Mouse (Mus musculus) lung, embryonic 14.5 days (tissue): ENCODE data around the gene Tmem88b. TPM values are rescaled to one million over a fixed set of nuclear protein-coding genes. Genes with fewer than 3 reads are reported as not detected.

Source experiments
- ATAC-seq: fragments of 200-750 bp; cut with Nextera tagmentation; 2 replicates; pipeline ENCODE4 v1.8.0; 2017; ENCODE audit warnings: mild to moderate bottlenecking, moderate TSS enrichment, moderate library complexity; ENCODE audit not compliant: insufficient read depth
- DNase-seq: peaks from one replicate; pipeline ENCODE4 v3.0.0-alpha.2; 2015
- H3K27ac ChIP-seq: fragments of 300-500 bp; sonication (generic); 2 replicates; pipeline ENCODE4 v1.5.1; 2014; ENCODE audit warnings: low read depth, mild to moderate bottlenecking, moderate library complexity
- H3K27me3 ChIP-seq: fragments of 300-500 bp; sonication (generic); 2 replicates; pipeline ENCODE4 v1.6.1; 2014; ENCODE audit warnings: low read length, control low read depth; ENCODE audit not compliant: insufficient read depth
- H3K36me3 ChIP-seq: fragments of 300-500 bp; sonication (generic); 2 replicates; pipeline ENCODE4 v1.6.1; 2014; ENCODE audit warnings: control low read depth; ENCODE audit not compliant: insufficient read depth
- H3K4me1 ChIP-seq: fragments of 300-500 bp; sonication (generic); 2 replicates; pipeline ENCODE4 v1.6.1; 2014; ENCODE audit warnings: antibody characterized with exemption, control low read depth; ENCODE audit not compliant: insufficient read depth
- H3K4me2 ChIP-seq: fragments of 300-500 bp; sonication (generic); 2 replicates; pipeline ENCODE4 v1.6.1; 2014; ENCODE audit warnings: mild to moderate bottlenecking
- H3K4me3 ChIP-seq: fragments of 300-500 bp; sonication (generic); 2 replicates; pipeline ENCODE4 v1.5.1; 2014; ENCODE audit warnings: low read depth, low read length
- H3K9ac ChIP-seq: fragments of 300-500 bp; sonication (generic); 2 replicates; pipeline ENCODE4 v1.6.1; 2014
- H3K9me3 ChIP-seq: fragments of 300-500 bp; sonication (generic); 2 replicates; pipeline ENCODE4 v1.6.1; 2016; ENCODE audit warnings: low read depth, low read length, control low read depth
- CTCF ChIP-seq: IDR thresholded peaks from 2 replicates; pipeline ENCODE4 v1.5.1; 2016; ENCODE audit warnings: antibody characterized with exemption, low read depth
- WGBS: fragments of 180-500 bp; shearing (Covaris S2); extraction: QIAGEN DNeasy Blood & Tissue Kit; methylation state at CpG from one replicate; pipeline ENCODE4 v1.1.7; 2014; 5-methylcytosine and 5-hydroxymethylcytosine counted together
- polyA plus RNA-seq: library from polyadenylated mRNA; unstranded; fragments of >200 nt; fragmentation: Nextera tagmentation; extraction: Ambion mirVana; gene quantifications from 2 replicates; pipeline ENCODE4 v1.2.1, GENCODE M21; 2014

Gene Tmem88b
- polyA plus RNA-seq, 1 experiment from 2014 or later: 0.12 TPM

DNA sequence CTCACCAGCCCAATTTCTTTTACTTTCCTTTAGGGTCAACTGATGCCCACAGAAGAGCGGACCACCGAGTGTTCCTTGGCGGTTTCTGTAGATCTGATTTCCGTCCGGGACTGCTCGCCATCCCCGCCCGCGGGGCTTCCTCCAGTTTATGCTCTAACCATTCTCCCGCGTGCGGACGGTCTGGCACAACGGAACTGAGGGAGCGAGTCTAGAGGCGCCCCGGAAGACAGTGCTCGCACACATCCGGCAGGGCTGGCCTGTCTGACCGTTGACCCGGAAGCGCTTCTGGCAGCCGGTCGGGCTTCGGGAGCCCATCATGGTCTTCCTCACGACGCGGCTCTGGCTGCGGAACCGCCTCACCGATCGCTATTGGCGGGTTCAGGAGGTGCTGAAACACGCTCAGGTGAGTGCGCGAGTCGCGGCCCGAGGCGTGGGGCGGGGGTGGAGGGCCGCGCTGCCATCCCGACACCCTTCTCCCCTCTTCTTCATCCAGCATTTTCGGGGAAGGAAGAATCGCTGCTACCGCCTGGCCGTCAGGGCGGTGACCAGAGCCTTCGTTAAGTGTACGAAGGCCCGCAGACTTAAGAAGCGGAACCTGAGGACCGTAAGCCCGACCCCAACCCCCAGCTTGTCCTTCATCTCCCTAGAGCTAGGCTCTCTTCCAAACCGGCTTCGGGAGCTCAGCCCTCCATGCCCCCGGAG, 17.8 kb upstream of the Tmem88b start:
- peak overlapping the region; percentile 72; the same call in 1 of the 2 replicates for H3K27ac ChIP-seq
- DNase-seq (peak; percentile 97), ATAC-seq (peak; percentile 99)
- H3K4me1 ChIP-seq: peaks cover 6% of the 10 kb centered on the region
- WGBS: under 1% methylated on average over 58 of the region's 58 CpGs
- H3K36me3 ChIP-seq: peaks cover 33% of the 10 kb centered on the region
- no peaks in the 10 kb centered on the region for H3K27me3 ChIP-seq
- peak overlapping the region; percentile 81 for H3K4me2 ChIP-seq
- H3K4me3 ChIP-seq: peak overlapping the region; percentile 95
- peak overlapping the region; percentile 84 for H3K9ac ChIP-seq
- no peaks in the 10 kb centered on the region for H3K9me3 ChIP-seq
- TF ChIP-seq CTCF: no peak

DNA sequence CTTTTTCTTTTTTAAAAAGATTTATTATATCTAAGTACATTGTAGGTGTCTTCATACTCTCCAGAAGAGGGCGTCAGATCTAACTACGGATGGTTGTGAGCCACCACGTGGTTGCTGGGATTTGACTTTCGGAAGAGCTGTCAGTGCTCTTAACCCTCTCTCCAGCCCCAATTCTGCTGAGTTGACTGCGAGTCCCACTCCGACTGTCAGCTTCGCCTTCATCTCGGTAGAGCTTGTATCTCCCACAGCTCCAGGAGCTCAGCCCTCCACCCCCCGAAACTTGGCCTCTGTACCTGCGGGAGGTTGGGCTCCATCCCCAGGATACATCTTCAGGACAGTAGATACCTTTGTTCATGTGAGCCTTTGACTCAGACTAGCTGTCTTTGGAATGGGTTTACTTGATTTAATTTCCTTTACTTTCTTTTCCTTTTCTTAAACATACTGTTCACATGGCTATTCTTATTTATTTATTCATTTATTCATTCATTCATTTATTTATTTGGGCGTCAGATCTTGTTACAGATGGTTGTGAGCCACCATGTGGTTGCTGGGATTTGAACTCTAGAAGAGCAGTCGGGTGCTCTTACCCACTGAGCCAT, 17.2 kb upstream of the Tmem88b start, which contains the start of gene Mrpl20:
Gene Mrpl20 (plus strand): TSS at position 138 of the 599 bp plus-strand sequence.
- Histone ChIP-seq H3K4me2 (peak within 1 kb of the TSS; percentile 81), H3K36me3 (peaks cover 26% of the 10 kb centered on the region), H3K9me3 (no peaks in the 10 kb centered on the region), H3K27ac (peak within 1 kb of the TSS; percentile 72; the same call in 1 of the 2 replicates), H3K9ac (peak within 1 kb of the TSS; percentile 84), H3K4me3 (peak within 1 kb of the TSS; percentile 95), H3K4me1 (peaks cover 6% of the 10 kb centered on the region), H3K27me3 (no peaks in the 10 kb centered on the region)
- ATAC-seq: peak; percentile 47; the same call in 1 of the 2 replicates
- peak; percentile 20; the same call in 1 of the 2 replicates for TF ChIP-seq CTCF
- DNase-seq: peak; percentile 64
- WGBS: 6% methylated on average over 12 of the region's 12 CpGs

GRCm38 (mm10) chr4:155802075-155802474, 16.4 kb upstream of the Tmem88b start:
- ATAC-seq: no peak
- Histone ChIP-seq H3K9me3 (no peaks in the 10 kb centered on the region), H3K36me3 (peaks cover 18% of the 10 kb centered on the region), H3K4me3 (no peak overlapping the region), H3K9ac (no peak overlapping the region), H3K4me2 (no peak overlapping the region), H3K27me3 (no peaks in the 10 kb centered on the region), H3K27ac (no peak overlapping the region), H3K4me1 (peaks cover 6% of the 10 kb centered on the region)
- 95% methylated on average over 1 of the region's 1 CpGs for WGBS
- no peak for DNase-seq
- TF ChIP-seq CTCF: no peak

DNA sequence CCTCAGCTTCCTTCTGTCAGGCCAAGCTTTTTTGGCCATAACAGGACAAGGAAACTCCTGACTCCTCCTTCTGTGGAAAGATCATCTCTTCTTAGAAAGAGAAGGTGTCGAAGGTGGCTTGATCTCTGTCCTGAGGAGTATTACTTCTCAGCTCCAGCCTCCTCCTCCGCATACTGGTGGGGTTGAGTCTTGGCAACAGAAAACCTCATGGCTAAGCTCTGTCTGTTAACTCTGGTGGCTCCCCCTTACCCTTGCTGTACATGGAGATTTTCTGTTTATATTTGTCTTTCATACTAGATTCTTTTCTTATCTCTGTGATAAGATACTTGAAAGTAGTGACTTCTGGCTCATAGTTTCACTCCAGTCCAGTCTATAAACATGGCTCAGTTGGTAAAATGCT, 8.1 kb upstream of the Tmem88b start:
- no peaks in the 10 kb centered on the region for H3K9me3 ChIP-seq
- no peak overlapping the region for H3K9ac ChIP-seq
- H3K36me3 ChIP-seq: no peaks in the 10 kb centered on the region
- no peaks in the 10 kb centered on the region; the same call in 1 of the 2 replicates for H3K27me3 ChIP-seq
- ATAC-seq (peak; percentile 56; the same call in 1 of the 2 replicates), DNase-seq (peak; percentile 42)
- TF ChIP-seq CTCF: no peak
- H3K4me3 ChIP-seq: no peak overlapping the region
- no peak overlapping the region for H3K27ac ChIP-seq
- no peaks in the 10 kb centered on the region for H3K4me1 ChIP-seq
- H3K4me2 ChIP-seq: no peak overlapping the region
- WGBS: 44% methylated on average over 2 of the region's 2 CpGs

GRCm38 (mm10) chr4:155791240-155791933, 5.7 kb upstream of the Tmem88b start:
- ATAC-seq: no peak
- 70% methylated on average over 24 of the region's 24 CpGs for WGBS
- Histone ChIP-seq H3K27me3 (no peaks in the 10 kb centered on the region; the same call in 1 of the 2 replicates), H3K4me3 (no peak overlapping the region), H3K27ac (no peak overlapping the region), H3K9ac (no peak overlapping the region), H3K36me3 (no peaks in the 10 kb centered on the region), H3K9me3 (no peaks in the 10 kb centered on the region), H3K4me2 (no peak overlapping the region), H3K4me1 (no peaks in the 10 kb centered on the region)
- DNase-seq: no peak
- no peak for TF ChIP-seq CTCF

GRCm38 (mm10) chr4:155790650-155791161, 5.0 kb upstream of the Tmem88b start:
- ATAC-seq (no peak), DNase-seq (no peak)
- Histone ChIP-seq H3K36me3 (no peaks in the 10 kb centered on the region), H3K27me3 (no peaks in the 10 kb centered on the region; the same call in 1 of the 2 replicates), H3K27ac (no peak overlapping the region), H3K4me3 (no peak overlapping the region), H3K4me1 (no peaks in the 10 kb centered on the region), H3K9ac (0 out of 2 replicates have a peak overlapping the region, but pooled peaks have one; percentile 6), H3K9me3 (no peaks in the 10 kb centered on the region), H3K4me2 (no peak overlapping the region)
- TF ChIP-seq CTCF: no peak
- WGBS: 51% methylated on average over 3 of the region's 3 CpGs
